Mouse (Mus musculus) neutrophil, adult 59 days (primary cell): ENCODE measurements around the gene Gata3. TPM values are rescaled to one million over a fixed set of nuclear protein-coding genes. Genes with fewer than 3 reads are reported as not detected.

Experiments used
- total RNA-seq, 2 experiments: library from RNA; stranded (reverse); gene quantifications; 1 replicate in 1 of 2; 2 replicates in 1 of 2; pipeline ENCODE4 v1.2.4; 2023

The Gata3 gene
- 1 to 10 TPM in 1 of 2 experiments, under 1 TPM in 1; 0.55 to 1.3 TPM for total RNA-seq

DNA sequence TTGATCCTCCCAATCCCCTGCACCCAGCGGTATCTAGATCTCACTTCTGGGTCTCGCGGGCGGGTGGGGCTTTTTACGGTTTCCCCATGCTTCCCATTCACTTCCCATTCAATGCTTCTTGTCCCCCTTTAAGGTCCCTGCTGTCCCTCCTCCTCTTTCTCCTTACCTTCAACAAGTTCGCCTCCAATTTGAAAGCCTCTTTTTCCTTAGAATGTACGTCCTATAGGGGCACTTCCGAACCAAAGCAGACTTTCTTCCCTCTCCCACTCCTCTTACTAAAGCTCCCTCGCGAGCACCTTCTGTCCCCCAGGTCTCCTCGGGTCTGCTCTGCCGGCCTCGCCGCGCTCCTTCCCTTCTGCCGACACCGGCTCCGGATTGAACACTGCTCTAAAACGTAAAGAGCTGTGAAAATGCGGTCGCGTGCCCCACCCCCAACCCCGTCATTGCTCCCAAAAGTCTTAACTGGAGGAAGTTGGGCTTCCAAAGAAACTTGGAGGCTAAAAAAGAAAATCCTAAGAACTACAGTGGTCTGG is at the start of gene Gata3:
Gene Gata3 (minus strand): TSS at position 384 of the 533 bp plus-strand sequence.

DNA sequence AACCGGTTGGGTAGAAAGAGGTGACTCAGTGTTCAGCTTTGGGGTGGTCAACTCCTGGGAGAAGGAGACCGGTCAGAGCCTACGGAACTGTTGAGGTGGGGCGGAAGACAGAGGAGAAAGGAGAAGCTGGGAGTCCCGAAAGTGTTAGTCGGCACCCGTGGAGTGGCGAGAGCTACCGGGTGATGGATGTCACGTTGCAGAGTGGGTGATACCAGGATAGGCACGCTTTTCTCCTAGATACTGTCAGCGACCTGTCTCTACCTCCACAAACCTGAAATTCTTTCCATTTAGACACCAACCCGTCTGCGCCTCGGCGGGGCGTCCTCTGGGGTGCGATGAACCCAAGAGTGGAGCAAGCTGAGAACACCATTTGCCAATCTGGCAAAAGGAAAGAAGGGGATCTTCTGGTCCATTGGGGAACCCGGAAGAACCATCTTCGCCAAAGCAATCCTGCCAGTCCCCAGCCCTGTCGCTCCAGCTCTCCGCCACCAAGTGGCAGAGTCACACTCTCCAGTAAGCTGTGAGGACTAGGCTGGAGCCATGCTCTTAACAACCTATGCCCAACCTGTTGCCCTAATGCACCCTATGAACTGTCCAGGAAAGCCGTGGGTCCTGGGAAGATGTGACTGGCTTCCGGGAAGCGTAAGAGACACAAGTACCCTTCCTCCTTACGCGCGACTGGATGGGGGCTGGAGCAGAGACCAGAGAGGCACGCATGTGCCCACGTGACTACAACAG is 752 bp downstream of the Gata3 start, which contains the start of gene 9230102O04Rik:
Gene 9230102O04Rik (minus strand): TSS at position 628 of the 738 bp plus-strand sequence.

DNA sequence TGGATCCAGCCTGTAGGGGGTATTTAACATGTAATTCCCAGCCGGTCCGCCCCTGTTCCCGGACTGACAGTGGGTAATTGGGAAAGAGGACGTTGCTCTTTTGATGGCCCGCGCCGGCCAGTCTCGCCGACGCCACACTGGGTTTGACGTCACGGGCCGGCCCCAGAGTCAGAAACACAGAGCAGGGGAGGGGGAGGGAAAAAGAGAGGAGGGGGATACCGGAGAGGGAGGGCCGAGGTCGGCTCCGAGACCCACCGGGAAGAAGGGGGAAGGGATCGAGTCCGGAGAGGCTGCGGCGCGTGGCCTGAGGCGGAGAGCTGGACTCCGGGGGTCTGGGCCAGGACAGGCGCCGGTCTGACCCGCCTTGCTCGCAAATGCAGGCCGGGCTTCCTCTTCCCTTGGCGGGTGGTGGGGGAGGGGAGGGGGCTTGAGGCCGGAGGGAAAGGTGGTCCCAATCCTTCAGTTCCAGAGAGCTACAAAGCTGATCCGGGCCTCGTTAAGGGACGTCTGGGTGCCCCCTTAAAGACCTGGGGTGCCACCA is 8.7 kb downstream of the Gata3 start, which contains the start of gene 4930412O13Rik:
Gene 4930412O13Rik (plus strand): TSS at position 202 of the 541 bp plus-strand sequence.

Other genes starting within 250 kb of the Gata3 start
- not detected for gene 4930412O13Rik, start 8.8 kb downstream of the Gata3 start, total RNA-seq
- gene 9230102O04Rik, start 494 bp downstream of the Gata3 start, total RNA-seq: not detected
- gene Taf3, start 158.6 kb upstream of the Gata3 start, total RNA-seq: 10 to 100 TPM in 1 of 2 experiments, 1 to 10 TPM in 1; 9.9 to 10.6 TPM
- gene Atp5c1, start 190.5 kb upstream of the Gata3 start, total RNA-seq: 100 to 1,000 TPM; 107 to 127 TPM
- gene Kin, start 190.6 kb upstream of the Gata3 start, total RNA-seq: 10 to 100 TPM; 15.3 to 15.7 TPM
- not detected for gene Itih2, start 241.4 kb upstream of the Gata3 start, total RNA-seq